Mouse (Mus musculus): ENCODE measurements at regions not wholly inside any gene's neighbourhood (a gene's known extent, or its start where the extent isn't known, plus 50 kb on each side); places are given as distances from the start of the nearest gene placed in this dataset.

GRCm38 (mm10) chr2:46450698-46451097 lies 1333.5 kb upstream of the Zeb2 start:
- no peak for DNase-seq (ENCODE audit: low read depth in 1 of 2, low spot score in 2 of 2)
- Histone ChIP-seq H3K4me3 (ENCODE audit: extremely low read depth, insufficient read depth, insufficient read length) (no peak overlapping the region), H3K27ac (ENCODE audit: insufficient read depth, low read length) (no peak overlapping the region), H3K27me3 (ENCODE audit: control insufficient read depth, insufficient read depth, low read length) (no peaks in the 10 kb centered on the region), H3K4me1 (ENCODE audit: control insufficient read depth, insufficient read depth, insufficient read length) (no peaks in the 10 kb centered on the region), H3K36me3 (ENCODE audit: control insufficient read depth, insufficient read depth, low read length) (no peaks in the 10 kb centered on the region)
- WGBS, result 83% methylated on average over 6 of the region's 6 CpGs
- TF ChIP-seq POLR2A (IDR thresholded peaks at IDR 0.05; ENCODE audit: low read depth, low read length), result no peak
- no peak for TF ChIP-seq CTCF (IDR thresholded peaks at IDR 0.05; ENCODE audit: extremely low read depth, insufficient read depth, insufficient read length, insufficient replicate concordance)

GRCm38 (mm10) chr2:46445306-46445705 lies 1328.1 kb upstream of the Zeb2 start:
- DNase-seq (ENCODE audit: low read depth in 1 of 2, low spot score in 2 of 2), result no peak
- Histone ChIP-seq H3K4me3 (ENCODE audit: extremely low read depth, insufficient read depth, insufficient read length) (no peak overlapping the region), H3K4me1 (ENCODE audit: control insufficient read depth, insufficient read depth, insufficient read length) (peaks cover 3% of the 10 kb centered on the region; the same call in 1 of the 2 replicates), H3K27me3 (ENCODE audit: control insufficient read depth, insufficient read depth, low read length) (no peaks in the 10 kb centered on the region), H3K27ac (ENCODE audit: insufficient read depth, low read length) (no peak overlapping the region), H3K36me3 (ENCODE audit: control insufficient read depth, insufficient read depth, low read length) (no peaks in the 10 kb centered on the region)
- TF ChIP-seq POLR2A (IDR thresholded peaks at IDR 0.05; ENCODE audit: low read depth, low read length) (no peak), CTCF (IDR thresholded peaks at IDR 0.05; ENCODE audit: extremely low read depth, insufficient read depth, insufficient read length, insufficient replicate concordance) (no peak)
- 81% methylated on average over 3 of the region's 3 CpGs for WGBS

GRCm38 (mm10) chr2:46443686-46444180 lies 1326.5 kb upstream of the Zeb2 start:
- H3K4me1 ChIP-seq (ENCODE audit: control insufficient read depth, insufficient read depth, insufficient read length), result peaks cover 3% of the 10 kb centered on the region; the same call in 1 of the 2 replicates
- TF ChIP-seq CTCF (IDR thresholded peaks at IDR 0.05; ENCODE audit: extremely low read depth, insufficient read depth, insufficient read length, insufficient replicate concordance), result peak; percentile 50; the same call in 1 of the 2 replicates
- no peak for TF ChIP-seq POLR2A (IDR thresholded peaks at IDR 0.05; ENCODE audit: low read depth, low read length)
- no peaks in the 10 kb centered on the region for H3K36me3 ChIP-seq (ENCODE audit: control insufficient read depth, insufficient read depth, low read length)
- no peak overlapping the region for H3K27ac ChIP-seq (ENCODE audit: insufficient read depth, low read length)
- no peaks in the 10 kb centered on the region for H3K27me3 ChIP-seq (ENCODE audit: control insufficient read depth, insufficient read depth, low read length)
- 20% methylated on average over 5 of the region's 5 CpGs for WGBS
- DNase-seq (ENCODE audit: low read depth in 1 of 2, low spot score in 2 of 2), result peak in 1 of 2 experiments; percentile 11
- H3K4me3 ChIP-seq (ENCODE audit: extremely low read depth, insufficient read depth, insufficient read length), result no peak overlapping the region

- no peak overlapping the region for H3K4me3 ChIP-seq (ENCODE audit: extremely low read depth, insufficient read depth, insufficient read length)
- no peak for DNase-seq (ENCODE audit: low read depth in 1 of 2, low spot score in 2 of 2)
- H3K27me3 ChIP-seq (ENCODE audit: control insufficient read depth, insufficient read depth, low read length), result no peaks in the 10 kb centered on the region
- WGBS, result 39% methylated on average over 6 of the region's 6 CpGs
- no peak overlapping the region for H3K27ac ChIP-seq (ENCODE audit: insufficient read depth, low read length)
- H3K4me1 ChIP-seq (ENCODE audit: control insufficient read depth, insufficient read depth, insufficient read length), result peaks cover 3% of the 10 kb centered on the region; the same call in 1 of the 2 replicates
- no peaks in the 10 kb centered on the region for H3K36me3 ChIP-seq (ENCODE audit: control insufficient read depth, insufficient read depth, low read length)
- TF ChIP-seq POLR2A (IDR thresholded peaks at IDR 0.05; ENCODE audit: low read depth, low read length), result no peak
- no peak for TF ChIP-seq CTCF (IDR thresholded peaks at IDR 0.05; ENCODE audit: extremely low read depth, insufficient read depth, insufficient read length, insufficient replicate concordance)
These were observed 1326.0 kb upstream of the Zeb2 start for GRCm38 (mm10) chr2:46443061-46443685.

GRCm38 (mm10) chr2:46442576-46442975 lies 1325.4 kb upstream of the Zeb2 start:
- no peak for DNase-seq (ENCODE audit: low read depth in 1 of 2, low spot score in 2 of 2)
- Histone ChIP-seq H3K4me3 (ENCODE audit: extremely low read depth, insufficient read depth, insufficient read length) (no peak overlapping the region), H3K27ac (ENCODE audit: insufficient read depth, low read length) (no peak overlapping the region; the same call in 1 of the 2 replicates), H3K36me3 (ENCODE audit: control insufficient read depth, insufficient read depth, low read length) (no peaks in the 10 kb centered on the region), H3K27me3 (ENCODE audit: control insufficient read depth, insufficient read depth, low read length) (no peaks in the 10 kb centered on the region), H3K4me1 (ENCODE audit: control insufficient read depth, insufficient read depth, insufficient read length) (peaks cover 3% of the 10 kb centered on the region; the same call in 1 of the 2 replicates)
- WGBS, result 86% methylated on average over 6 of the region's 6 CpGs
- no peak for TF ChIP-seq POLR2A (IDR thresholded peaks at IDR 0.05; ENCODE audit: low read depth, low read length)
- TF ChIP-seq CTCF (IDR thresholded peaks at IDR 0.05; ENCODE audit: extremely low read depth, insufficient read depth, insufficient read length, insufficient replicate concordance), result no peak

- no peak overlapping the region for H3K27ac ChIP-seq (ENCODE audit: insufficient read depth, low read length)
- DNase-seq (ENCODE audit: low read depth in 1 of 2, low spot score in 2 of 2), result no peak
- peaks cover 3% of the 10 kb centered on the region; the same call in 1 of the 2 replicates for H3K4me1 ChIP-seq (ENCODE audit: control insufficient read depth, insufficient read depth, insufficient read length)
- no peak for TF ChIP-seq POLR2A (IDR thresholded peaks at IDR 0.05; ENCODE audit: low read depth, low read length)
- TF ChIP-seq CTCF (IDR thresholded peaks at IDR 0.05; ENCODE audit: extremely low read depth, insufficient read depth, insufficient read length, insufficient replicate concordance), result no peak
- H3K4me3 ChIP-seq (ENCODE audit: extremely low read depth, insufficient read depth, insufficient read length), result no peak overlapping the region
- no peaks in the 10 kb centered on the region for H3K36me3 ChIP-seq (ENCODE audit: control insufficient read depth, insufficient read depth, low read length)
- WGBS, result 75% methylated on average over 8 of the region's 8 CpGs
- H3K27me3 ChIP-seq (ENCODE audit: control insufficient read depth, insufficient read depth, low read length), result no peaks in the 10 kb centered on the region
These were observed 1324.7 kb upstream of the Zeb2 start for GRCm38 (mm10) chr2:46441927-46442326.

GRCm38 (mm10) chr2:46441348-46441747 lies 1324.2 kb upstream of the Zeb2 start:
- WGBS, result 83% methylated on average over 5 of the region's 5 CpGs
- DNase-seq (ENCODE audit: low read depth in 1 of 2, low spot score in 2 of 2), result no peak
- no peak overlapping the region for H3K27ac ChIP-seq (ENCODE audit: insufficient read depth, low read length)
- no peaks in the 10 kb centered on the region for H3K36me3 ChIP-seq (ENCODE audit: control insufficient read depth, insufficient read depth, low read length)
- H3K4me3 ChIP-seq (ENCODE audit: extremely low read depth, insufficient read depth, insufficient read length), result no peak overlapping the region
- H3K4me1 ChIP-seq (ENCODE audit: control insufficient read depth, insufficient read depth, insufficient read length), result peaks cover 3% of the 10 kb centered on the region; the same call in 1 of the 2 replicates
- TF ChIP-seq POLR2A (IDR thresholded peaks at IDR 0.05; ENCODE audit: low read depth, low read length), result no peak
- TF ChIP-seq CTCF (IDR thresholded peaks at IDR 0.05; ENCODE audit: extremely low read depth, insufficient read depth, insufficient read length, insufficient replicate concordance), result no peak
- H3K27me3 ChIP-seq (ENCODE audit: control insufficient read depth, insufficient read depth, low read length), result no peaks in the 10 kb centered on the region
